Mouse (Mus musculus) embryo, embryonic 9.5 days (tissue): ENCODE results near the gene Tmem97.
A peak's percentile ranks its signal among the peaks of the same experiment; 100 is the strongest.
"Not testable (repeated sequence)": the region's sequence is repeated elsewhere in the genome, so short reads cannot be mapped to it uniquely, and the experiment has no call there.

Experiments
- DNase-seq: peaks from one replicate; pipeline ENCODE4 v3.0.0-alpha.2; 2017; ENCODE audit errors: extremely low spot score

Tmem97 gene

DNA sequence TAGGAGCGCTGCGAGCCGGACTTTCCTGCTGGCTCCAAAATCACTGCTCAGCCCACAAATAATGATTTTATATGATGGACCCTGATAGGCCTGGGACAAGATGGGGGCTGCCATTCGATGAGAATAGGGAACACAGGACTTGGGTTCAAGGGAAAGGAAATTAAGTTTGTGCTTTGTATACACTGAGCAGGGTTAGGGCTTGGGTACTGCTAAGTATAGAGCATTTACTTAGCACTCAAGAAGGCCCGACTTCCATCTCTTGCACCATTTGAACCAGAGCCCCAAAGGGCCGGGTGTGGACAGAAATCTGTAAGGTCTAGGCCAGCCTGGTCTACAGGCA is 452 bp upstream of the Tmem97 start:
- no peak for DNase-seq

DNA sequence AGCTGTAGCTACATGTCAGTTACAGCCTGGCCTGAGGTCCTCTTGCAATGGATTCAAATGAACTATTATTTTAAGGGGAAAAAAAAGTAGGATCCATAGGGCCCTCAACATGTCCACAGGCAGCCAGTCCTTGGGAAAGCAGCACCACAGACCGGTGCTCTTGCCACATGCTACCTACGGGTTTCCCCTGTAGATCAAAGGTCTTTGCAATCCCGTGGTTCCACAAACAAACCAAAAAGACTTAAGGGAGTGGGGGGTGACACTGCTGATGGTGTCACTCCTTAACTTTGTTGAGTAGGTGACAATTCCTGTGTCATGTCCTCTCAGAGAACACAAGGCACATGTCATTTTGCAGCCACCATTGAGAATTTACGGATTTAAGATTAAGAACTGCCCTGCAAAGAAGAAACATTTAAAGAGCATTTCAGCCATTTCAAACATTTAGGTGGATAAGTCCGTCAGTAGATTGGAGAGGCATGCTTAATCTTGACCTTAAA is 1.0 kb downstream of the Tmem97 start:
- no peak for DNase-seq

DNA sequence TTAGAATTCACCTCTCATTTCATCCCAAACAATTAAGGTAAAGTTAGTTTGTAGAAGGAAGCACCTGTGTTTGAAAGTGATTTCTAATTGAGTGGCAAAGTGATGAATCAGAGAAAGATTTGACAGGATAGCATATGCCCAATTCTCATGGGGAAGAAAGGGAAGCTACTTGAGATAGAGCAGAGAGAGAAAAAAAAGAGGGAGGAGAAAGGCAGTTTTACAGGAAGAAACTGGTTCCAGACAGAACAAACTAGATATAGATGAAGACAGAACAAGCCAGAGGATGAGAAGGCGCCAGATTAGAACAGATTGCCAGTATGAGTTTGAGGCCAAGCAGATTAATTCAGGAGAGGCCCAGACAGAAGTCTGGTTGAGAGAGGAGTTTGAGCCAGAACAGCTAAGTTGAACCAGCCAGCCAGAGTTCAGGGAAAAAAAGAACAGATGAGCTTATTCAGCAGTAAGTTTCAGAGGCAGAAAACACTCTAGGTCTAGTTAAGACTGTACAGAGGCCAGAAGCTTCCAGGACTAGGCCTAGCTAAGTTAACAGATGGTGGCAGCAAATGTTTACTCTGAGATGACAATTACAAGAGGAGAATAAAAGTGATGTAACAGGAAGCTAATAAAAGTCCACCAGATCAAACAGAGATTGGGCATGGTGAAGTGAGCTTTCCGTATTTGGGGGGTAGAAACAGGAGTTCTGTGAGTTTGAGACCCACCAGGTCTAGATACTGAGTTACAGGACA is 2.7 kb downstream of the Tmem97 start:
- DNase-seq: no peak

DNA sequence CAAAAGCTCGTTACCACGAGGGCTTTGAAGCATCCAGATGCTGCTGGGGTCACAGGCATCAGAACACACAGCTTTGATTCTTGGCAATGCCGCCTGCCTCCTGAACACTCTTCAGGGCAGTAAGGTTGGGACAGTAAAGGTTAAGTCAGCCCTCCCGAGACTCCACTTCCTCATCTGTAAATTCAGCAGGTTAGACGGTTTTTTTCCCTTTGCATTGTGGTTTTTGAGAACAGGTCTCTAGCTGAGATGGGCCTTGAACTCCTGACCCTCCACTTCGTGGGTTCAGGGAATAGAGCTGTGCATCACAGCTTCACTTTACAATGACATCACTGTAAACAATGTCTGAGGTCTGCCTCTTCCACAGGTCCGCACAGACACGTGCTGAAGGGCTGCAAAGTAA is 5.4 kb downstream of the Tmem97 start:
- DNase-seq: no peak

DNA sequence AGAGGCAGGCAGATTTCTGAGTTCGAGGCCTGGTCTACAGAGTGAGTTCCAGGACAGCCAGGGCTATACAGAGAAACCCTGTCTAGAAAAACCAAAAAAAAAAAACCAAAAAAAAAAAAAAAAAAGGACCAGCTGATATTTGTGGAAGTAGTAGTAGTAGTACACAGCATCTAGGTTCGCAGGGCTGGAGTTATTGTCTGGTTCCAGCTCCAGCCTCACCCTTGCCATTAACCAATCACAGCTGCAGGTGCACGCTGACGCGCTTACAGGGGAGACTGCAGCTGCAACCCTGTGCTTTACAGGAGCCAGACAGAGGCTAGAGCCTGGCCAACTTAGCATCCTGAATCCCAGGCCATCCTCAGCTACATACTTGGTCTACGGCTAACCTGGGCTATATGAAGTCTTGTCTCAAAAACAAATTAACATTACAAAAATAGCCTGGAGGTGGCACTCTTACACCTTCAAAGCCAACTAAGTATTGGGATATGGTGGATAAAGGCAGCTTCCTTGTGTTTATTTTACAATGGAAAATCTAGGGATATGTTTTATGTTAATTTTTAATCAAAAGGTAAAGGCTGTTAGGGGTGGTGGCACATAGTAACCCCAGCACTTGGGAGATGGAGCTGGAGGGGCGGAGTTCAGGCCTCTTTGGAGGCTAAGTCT is 6.0 kb downstream of the Tmem97 start:
- DNase-seq: no peak

DNA sequence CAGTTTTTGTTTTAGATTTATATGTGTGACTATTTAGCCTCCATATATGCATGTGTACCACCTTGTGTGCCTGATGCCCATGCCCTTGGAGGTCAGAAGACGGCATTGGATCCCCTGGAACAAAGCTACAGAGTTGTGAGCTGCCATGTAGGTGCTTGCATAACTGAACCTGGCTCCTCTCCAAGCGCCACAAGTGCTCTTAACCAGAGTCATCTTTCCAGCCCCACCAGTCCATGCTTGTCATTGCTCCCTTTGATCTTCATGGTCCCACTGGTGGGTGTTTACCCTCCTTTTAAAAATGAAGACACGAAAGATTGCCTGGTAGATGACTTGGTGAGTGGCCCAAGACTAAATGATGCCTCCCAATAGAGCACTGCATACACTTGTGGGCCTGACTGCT is 10.2 kb downstream of the Tmem97 start:
- DNase-seq: no peak

DNA sequence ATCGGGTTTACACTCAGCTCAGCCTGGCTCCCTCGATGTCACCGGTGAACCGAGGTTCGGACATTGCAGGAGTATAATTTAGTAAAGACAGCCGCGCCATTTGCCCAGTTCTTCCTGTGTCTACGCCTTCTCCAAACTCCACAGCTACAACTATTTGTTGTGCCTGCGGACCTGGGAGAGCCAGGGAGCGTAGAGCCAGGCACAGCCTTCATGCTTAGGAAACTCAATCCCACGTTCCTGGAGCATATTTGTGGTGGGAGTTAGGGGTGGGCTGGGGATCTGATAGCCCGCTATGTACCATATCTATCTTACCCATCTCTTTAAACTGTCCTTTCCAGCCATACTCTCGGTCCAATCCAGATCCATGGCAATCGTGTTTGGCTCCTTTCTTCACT is 13.9 kb downstream of the Tmem97 start:
- no peak for DNase-seq

DNA sequence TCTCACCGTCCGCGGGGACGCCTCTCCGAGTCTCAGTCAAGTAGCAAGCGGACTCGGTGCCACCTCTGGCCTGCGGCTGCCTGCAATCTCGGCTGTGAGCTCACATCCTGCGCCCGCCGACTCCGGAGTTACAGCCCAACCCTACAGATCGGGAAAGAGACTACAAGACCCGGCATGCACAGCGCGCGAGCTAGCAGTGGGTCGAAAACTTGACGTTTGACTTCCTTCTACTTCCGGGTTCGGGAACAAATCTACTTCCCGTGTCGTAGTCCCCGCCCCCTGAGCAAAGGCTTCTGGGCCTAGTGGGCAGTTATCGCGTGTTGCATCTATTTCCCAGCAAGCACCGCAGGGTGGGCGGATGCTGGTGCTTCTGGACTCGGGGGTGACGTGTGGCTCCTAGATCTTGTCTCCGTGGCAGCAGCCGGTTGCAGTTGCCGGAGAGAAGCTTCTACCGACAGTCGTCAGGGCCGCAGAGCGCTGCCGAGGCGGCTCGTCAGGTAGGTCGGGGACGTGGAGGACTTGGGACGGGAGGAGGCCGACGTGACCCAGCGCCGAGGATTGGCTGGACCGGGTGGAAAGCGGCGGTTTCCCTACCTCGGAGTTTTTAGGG is 14.4 kb downstream of the Tmem97 start, which contains the start of the genes Tnfaip1 and Ift20:
Tnfaip1 (minus strand) TSS at position 253 of the 610 bp plus-strand sequence.
Ift20 (plus strand) TSS at position 282 of the 610 bp plus-strand sequence.
- peak; percentile 96 for DNase-seq

DNA sequence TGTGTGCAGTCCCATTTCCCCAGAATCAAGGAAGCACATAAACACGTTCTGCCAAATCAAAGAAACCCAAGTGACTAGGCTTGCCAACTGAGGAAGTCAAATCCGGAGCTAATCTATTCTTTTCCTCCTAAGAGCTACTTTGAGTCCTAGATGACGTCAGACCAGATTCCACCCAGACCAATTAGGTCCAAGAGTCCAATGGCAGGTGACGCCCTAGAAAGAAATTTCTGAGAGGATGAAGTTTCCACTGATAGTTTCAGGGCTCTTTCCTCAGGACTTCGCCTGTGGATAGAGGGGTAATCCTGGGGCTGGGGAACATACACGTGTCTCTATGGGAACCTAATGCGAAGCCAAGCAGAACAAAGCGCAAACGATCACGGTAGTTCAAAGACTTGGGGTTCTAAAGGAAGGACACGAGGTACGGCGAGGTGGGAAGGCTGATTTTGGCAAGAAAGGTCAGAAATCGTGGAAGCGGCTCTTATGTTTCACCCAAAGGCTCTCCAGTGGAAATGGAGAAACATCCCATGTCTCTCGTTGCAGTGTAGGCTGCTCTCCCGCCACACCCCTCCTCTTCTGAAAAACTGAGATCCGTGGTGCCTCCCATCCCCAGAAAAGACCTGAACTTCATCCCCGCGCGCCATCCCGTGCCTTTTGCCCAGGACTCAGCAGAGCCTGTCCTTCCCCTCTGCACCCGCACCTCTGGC is 15.0 kb downstream of the Tmem97 start:
- DNase-seq: peak; percentile 48

DNA sequence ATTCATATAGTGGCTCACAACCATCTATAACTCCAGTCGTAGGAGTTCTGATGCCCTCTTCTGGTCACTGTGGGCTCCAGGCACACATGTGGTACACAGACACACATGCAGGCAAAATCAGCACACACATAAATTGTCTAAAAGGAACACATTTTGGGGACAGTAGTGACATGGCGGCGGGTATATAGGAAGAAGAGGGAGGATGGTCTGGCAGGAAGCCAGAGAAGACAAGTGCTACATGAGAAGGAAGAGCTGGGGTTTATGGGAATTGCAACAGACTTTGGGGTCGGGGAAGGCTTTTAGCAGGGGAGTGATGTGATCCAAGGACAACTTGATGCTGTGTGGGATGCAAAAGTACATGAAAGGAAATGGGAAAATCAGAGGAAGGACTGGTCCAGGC is 16.1 kb downstream of the Tmem97 start:
- no peak for DNase-seq

DNA sequence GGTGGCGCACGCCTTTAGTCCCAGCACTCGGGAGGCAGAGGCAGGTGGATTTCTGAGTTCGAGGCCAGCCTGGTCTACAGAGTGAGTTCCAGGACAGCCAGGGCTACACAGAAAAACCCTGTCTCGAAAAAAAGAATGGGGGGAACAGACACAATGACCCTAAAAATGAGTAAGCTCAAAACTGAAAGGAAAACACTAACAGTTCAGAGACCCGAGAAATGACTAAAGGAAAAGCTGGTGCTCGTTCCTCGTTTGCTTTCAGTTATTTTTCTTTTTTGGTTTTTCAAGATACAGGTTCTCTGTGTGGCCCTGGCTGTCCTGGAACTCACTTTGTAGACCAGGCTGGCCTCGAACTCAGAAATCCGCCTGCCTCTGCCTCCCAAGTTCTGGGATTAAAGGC is 19.1 kb downstream of the Tmem97 start:
- DNase-seq: not testable (repeated sequence)

DNA sequence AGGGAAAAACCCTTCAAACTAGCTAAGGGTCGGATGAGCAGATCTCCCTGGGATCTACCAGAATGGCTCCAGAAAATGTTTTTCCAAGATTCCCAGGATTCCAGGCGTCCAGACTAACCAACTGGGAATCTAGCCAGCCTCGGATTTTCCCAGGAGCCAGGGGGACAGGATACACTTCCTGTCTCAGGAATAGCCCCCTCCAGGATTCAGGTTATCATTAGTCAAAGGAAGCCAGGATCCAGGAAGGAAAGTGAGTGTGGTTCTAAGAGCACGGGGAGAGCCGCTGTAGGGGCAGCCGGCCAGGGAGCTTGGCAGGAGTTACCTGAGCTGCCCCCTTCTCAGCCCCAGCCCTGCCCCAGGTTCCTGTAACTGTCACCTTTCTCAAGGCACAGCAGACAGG is 19.5 kb downstream of the Tmem97 start:
- DNase-seq: no peak

DNA sequence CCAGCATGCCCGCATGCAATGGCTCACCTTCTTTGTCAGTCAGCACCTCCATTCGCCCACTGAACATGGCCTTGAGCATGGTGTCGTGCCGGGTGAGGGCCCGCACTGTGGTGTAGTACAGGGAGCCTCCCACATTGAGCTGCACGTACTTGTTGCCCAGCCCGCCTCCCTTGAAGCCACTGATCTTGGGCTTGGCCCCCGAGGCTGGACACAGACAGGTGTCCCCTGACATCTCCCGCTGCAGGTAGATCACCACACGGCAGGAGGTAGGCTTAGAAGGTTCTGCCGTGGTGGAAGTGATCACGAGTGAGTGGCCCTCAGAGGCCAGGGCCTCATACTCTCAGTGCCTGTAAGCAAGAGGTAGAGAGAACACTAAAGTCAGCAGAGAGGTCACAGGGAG is 20.6 kb downstream of the Tmem97 start:
- DNase-seq: no peak

DNA sequence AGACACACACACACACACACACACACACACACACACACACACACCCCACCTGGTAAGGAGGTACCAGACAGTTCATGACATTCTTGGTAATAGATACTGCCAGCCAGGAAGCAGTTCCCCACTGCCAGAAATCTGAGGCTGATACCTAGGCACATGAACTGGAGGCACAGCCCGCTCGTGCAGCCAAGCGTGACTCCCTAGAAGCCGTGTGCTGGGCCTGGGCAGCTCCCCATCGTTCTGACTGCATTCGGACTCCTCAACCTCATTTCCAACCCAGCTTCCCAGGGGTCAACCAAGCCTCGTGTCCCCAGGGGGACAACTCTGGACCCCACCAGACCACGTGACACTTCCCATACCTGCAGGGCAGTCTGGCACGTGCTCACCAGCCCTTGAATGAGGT is 21.9 kb downstream of the Tmem97 start:
- DNase-seq: no peak

DNA sequence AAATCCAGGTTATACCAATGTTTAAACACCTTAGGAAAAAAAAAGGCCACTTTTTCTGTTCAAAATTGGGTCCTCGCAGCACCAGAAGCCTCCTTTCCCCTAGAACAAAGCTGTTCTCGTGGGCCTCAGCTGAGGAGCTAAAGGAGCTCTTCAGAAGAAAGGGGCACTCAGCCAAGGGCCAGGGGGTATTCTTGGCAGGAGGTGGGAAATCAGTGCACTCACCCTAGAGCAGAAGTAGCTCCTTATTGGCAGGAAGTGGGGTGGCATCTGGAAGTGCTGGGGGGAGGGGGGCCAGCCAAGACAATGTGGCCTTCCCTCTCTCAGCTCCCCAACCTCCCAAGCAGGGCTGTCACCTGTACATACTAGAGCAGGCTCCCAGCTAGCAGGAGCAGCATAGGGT is 25.7 kb downstream of the Tmem97 start:
- no peak for DNase-seq

DNA sequence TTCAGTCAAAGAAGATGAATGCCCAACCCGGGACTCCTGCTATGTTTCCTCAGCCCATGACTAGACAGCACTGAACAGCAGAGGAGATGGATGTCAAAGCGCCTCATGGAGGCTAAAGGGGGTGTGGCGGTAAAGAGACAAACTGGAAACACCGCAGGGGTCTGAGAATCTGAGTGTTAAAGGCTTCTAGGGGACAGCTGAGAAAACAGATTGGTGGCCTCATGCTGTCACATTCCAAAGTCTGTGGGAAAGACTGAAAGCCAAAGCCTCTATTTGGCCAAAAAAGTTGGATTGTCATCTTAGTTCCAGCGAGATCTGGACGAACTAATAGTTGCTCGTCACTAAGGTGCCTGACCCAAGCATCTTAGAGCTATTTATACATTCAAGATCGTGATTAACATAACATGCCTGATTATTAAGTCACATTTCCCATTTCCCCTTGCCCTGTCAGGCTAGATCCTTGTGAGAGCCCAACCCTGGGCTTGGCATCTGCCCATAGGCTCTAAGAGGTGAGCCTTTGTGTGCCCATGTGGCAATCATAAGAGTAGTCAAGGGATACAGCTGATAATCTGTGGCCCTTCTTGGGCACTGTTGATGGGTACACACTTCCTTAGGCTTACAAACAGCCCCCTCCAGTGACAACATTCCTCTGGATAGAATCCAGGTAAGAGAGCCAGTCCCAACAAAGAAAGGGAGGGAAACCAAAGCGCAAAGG is 27.2 kb downstream of the Tmem97 start:
- no peak for DNase-seq

DNA sequence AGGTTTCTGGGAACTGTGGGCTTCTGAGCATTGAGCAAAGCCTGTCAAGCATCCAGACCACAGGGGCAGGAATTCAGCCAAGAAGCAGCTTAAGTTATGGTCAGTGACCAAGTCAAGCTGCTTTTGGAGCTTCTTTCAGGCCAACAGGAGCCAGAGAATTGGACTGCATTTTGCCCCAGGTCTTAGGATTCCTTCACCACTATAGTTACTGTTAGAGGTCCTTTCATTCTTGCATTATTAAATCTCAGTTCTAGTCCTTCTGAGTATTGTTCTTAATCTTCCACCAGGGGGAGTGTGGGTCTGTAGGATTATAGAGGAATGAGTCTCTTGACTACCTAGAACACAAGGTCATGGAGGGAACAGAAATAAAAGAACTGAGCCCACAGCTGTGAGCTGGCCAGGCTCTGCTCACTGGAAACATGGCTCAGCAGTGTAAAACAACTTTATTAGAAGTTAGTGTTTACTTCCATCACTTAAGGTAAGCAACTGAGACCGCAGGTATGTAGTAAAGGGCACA is 28.0 kb downstream of the Tmem97 start:
- no peak for DNase-seq

DNA sequence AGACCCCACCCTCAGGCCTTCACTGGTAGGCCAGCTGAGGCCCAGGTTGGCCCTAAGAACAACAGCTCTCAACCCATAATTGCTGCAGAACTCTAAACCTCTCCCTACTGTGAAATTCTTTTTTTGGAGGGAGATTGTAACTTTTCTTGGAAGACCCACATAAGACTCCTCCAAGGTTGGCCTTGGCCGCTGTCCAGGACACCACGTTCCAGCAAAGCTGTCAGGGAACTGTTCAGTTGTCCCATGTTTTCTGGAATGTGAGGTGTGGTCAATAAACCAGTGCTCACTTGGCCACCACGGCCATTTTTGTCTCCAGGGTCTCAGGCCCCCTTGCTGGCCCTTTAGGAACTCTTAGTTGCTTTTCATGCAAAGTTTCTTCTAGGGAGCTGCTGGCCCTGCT is 28.7 kb downstream of the Tmem97 start:
- no peak for DNase-seq

DNA sequence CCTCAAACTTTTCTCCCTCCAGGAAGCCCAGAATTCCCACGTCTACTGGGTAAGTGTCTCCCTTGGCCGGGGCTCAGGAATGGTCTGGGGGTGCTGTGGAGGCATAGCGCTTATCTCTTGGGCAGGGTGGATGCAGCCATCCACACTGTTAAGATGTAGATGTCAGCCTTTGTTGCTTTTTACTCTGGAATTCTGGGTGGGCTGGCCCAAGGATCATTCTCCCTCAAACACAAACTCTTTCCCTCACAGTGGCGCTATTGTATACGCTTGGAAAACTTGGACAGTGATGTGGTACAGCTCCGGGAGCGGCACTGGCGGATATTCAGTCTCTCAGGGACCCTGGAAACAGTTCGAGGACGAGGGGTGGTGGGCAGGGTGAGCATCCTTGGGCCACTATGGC is 31.6 kb downstream of the Tmem97 start:
- no peak for DNase-seq

DNA sequence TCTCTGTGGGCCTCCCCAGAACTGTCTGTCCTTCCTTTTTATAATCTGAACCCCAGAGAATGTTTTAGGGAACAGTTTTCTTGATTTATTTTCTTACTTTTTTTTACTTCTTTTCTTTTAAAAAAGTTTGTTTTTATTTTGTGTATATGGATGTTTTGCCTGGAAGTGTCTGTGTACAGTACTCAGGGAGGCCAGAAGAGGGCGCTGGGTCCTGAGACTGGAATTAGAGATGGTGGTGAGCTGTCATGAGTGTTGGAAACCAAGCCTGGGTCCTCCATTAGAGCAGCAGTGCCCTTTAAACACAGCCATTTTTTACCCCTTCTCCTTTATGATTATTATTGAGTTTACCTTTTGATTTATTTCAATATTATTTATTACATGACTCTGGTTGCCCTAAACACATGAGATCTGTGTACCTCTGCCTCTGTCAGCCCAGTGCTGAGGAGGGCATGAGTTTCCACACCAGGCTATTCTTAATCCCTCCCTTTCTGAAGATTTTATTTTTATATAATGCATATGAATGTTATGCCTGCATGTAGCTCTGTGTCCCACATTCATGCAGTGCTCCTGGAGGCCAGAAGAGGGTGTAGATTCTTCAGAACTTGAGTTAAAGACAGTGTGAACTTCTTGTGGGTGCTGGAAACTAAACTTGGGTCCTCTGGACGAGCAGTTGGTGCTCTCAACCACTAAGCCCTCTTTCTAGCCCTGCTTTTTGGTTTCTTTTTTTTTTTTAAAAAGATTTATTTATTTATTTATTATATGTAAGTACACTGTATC is 34.8 kb downstream of the Tmem97 start:
- no peak for DNase-seq
